Mouse (Mus musculus): ENCODE results near the gene Plcg2.

Plcg2 gene

DNA sequence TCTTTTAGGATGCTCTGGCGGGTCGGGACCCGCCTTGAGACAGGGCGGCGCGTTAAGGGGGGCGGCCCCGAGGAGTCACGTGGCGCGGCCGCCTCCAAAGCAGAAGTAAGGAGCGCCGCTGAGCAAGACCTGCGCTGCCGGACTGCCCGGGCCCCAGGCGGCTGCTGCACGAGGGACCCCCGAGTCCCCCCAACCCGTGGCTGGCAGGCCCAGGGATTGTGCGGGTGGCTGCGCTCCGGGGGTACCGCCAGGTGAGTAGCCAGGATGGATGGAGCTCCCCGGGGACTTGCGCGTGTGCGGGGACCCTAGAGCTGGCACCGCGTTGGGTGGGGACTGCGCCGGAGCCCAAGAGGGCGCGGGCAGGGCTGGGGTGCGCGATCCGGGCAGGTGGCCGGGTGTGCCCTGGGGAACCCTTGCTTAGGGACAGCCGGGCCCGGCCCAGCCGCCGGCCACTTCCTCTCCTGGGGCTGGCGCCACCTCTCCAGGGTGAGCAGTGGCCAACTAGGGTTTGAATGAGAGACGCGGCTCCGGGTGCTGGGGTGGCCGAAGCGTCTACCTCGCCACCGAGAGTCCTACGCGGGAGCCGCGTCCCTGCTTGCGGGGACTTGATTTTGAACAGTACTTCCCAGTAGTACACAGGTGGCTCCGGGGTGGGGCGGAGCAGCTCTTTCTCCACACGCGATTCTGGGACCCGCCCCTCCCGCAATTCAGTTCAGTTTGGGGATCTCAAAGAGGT lies at the start of gene Plcg2:
Gene Plcg2, plus strand, starts transcription at position 113 of the 736 bp plus-strand sequence.
- DNase-seq (ENCODE audit: low spot score) = no peak

DNA sequence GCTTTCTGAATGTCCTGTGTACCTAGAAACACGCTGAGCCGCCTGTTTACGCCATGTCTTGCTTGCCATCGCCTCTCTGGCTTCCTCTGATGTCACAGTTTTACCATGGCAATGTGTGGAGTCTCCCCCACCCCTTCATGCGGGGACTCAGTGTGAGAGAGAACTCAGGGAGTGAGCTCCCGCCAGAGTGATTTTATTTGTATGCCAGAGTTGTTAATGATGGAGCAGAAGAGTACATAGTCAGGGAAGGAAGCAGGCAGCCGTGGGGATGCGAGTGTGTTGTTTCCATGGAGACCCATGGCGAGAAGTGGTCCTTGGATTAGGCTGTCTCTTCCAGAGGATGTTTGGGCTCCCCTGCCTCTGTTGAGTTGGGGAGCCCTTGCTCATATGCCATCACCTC lies 47.0 kb upstream of the Plcg2 start:
- DNase-seq (ENCODE audit: low spot score) = no peak

DNA sequence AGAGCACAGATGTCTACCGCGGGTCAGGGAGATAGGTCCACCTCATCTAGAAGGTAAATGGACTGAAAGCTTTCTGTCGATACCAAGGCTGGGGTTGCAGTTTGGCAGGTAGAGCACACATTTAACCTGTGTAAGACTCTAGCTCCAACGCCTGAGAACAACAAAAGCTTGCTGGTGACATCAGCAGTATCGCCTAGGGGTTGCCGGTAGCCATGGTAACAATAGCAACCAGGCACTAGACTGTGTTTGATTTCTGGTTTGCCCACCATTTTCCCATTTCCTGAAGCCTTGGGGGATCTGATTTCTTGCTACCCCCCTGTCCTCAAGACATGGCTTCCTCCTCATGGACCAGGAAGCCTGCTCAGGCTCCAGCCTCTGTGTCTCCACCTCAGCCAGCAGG lies 44.1 kb upstream of the Plcg2 start:
- no peak for DNase-seq (ENCODE audit: low spot score)

DNA sequence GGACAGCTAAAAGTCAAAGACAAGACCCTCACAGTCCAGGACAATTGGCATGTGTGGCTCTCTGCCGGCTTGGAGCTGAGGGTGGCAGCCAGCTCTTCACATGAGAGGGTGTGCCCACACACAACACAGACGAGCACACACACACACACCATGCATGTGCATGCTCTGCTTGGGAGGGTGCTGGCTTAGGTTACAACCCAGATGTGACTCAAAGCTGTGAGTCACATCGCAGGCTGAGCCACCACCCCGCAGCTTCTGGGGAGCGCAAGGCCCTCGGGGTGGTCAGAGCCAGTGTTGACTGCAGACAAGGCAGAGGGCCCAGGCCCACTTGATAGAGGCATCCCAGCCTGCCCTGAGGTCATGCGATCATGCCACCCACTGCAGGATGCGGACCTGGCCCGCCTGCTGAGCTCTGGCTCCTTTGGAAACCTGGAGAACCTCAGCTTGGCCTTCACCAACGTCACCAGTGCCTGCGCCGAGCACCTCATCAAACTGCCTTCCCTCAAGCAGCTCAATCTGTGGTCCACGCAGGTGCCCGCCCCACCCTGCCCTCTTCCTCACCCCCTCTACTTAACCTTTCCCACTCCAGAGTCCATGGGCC lies 43.5 kb upstream of the Plcg2 start:
- DNase-seq (ENCODE audit: low spot score) = no peak

DNA sequence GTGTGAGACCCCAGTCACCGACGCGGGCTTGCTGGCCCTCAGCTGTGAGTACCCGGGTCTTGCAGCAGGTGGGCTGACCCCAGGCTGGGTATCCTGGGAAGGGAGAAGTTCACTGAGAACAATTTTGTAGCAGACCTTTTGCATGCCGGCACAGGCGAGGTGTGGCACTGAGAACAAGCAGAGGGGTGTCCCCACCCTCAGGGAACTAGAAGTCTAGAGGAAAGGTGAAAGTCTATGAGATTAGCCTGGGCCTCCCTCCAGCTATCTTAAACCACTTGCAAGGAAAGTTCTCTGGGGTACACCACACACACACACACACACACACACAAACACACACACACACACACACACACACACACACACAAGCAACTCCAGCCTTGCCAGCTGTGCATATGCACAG lies 42.4 kb upstream of the Plcg2 start:
- DNase-seq (ENCODE audit: low spot score) = no peak

DNA sequence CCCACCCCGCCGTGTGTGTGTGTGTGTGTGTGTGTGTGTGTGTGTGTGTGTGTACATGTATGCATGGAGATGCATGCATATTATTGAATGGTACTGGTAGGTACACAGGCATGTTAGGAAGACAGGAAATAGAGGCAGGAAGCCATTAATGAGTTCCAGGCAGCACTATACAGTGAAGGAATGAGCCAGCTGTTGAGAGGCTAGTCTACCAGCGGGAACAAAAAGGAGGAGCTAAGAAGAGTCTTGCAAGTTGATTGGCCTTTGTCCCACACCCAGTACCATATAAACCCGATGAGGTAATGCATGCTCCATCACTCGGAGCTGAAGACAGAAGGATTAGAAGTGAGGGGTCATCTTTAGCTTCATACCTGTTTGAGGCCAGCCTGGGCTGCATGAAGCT lies 39.7 kb upstream of the Plcg2 start:
- DNase-seq (ENCODE audit: low spot score) = peak; percentile 34

DNA sequence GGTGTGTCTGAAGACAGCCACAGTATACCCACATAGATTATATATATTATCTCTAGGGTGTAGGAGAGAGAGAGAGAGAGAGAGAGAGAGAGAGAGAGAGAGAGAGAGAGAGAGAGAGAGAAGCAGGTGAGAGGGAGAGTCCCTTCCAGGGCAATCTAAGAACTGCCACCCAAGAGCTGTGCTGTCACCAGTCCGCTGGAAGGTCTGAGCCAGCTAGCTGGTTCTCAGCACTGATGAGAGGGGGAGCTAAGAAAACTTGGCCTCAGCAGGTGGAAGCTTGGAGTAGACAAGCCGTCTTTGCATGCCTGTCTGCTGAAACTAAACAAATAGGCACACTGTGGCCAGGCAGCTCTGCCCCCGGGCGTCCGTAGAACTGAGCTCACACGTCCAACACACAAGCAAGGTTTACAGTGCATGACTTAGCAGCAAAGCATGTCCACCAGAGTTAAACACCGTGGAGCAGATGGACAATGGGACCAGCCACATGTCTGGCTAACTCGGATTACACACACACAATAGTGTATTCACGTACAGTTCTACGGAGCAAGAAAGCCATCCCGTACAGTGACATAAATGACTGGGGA lies 35.3 kb upstream of the Plcg2 start:
- DNase-seq (ENCODE audit: low spot score) = no peak

DNA sequence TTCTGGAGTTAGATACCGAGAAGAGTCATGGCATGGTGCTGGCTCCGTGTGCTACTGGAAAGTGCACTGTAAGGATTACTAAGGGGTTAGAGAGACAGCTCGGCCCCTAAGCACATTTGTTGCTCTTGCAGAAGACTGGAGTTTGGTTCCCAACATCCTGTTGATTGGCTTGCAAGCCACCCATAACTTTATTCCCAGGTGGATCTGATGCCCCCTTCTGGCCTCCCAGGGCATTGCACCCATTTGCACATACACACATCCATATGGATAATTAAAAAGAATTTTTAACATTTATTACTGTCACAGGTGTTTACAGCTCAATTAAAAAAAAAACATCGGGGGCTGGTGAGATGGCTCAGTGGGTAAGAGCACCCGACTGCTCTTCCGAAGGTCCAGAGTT lies 33.6 kb upstream of the Plcg2 start:
- no peak for DNase-seq (ENCODE audit: low spot score)

DNA sequence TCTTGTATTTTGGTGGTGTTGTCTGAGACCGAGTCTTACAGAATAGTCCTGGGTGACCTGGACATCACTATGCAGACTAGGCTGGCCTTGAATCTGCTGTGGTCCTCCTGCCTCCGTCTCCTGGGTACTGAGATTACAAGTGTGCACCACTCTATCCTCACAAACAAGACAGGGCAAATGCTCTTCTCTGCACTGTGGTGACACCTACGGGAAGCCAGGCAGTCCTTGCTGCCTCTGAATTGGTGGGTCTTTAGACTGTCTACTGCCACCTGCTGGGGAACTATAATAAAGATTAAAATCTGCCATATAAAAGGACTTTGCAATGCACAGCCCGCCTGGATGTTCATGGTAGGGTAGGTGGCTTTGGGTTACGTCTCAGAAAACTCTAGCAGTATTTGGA lies 32.8 kb upstream of the Plcg2 start:
- DNase-seq (ENCODE audit: low spot score) = peak; percentile 91

DNA sequence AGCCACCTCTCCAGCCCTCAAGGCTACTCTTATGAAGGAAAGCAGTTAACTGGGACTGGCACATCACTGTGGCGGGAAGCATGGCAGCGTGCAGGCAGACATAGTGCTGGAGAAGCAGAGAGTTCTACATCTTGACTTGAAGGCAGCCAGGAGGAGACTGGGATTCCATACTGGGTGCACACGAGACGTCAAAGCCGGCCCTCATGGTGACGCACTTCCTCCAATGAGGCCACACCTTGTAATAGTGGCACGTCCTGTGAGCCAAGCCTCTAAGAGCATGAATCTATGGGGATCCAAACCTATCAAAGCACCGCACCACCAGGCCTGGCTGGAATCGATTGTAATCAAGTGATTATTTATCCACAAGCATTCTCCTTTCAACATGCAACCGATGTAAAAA lies 30.6 kb upstream of the Plcg2 start:
- DNase-seq (ENCODE audit: low spot score) = no peak

DNA sequence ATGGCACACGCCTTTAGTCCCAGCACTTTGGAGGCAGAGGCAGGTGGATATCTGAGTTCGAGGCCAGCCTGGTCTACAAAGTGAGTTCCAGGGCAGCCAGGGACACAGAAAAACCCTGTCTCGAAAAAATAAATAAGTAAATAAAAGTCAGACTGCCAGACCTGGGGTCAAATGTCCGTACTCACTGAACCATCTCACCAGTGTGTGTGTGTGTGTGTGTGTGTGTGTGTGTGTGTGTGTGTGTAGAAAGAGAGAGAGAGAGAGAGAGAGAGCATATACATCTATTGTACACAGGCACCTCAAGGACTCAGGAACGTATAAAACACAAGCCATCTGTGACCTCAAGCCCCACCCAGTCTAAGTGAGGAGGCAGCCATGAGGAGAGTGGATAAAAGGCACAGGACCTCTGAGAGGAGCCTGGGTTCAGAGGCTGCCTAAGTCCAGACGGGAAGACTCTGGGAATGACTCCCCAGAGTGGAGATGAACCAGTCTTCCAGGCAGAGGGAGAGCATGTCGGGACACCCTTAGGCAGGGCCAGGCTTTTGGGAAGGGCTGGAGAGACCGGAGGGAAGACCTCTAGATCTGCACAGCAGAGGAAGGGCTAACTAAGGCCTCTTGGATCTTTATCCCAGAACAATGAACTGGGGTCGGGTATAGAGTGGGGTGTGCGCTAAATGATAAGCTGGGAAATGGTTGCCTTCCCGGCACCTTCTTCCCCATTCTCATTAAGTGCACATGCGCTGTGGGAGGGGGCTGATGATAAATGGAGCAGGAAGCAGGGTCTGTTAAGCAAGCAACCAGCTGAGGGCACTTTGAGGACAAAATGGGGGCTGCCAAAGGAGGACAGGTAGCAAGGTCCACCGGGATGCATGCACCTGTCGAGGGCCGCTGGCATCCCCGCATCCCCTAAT lies 28.4 kb upstream of the Plcg2 start:
- no peak for DNase-seq (ENCODE audit: low spot score)

DNA sequence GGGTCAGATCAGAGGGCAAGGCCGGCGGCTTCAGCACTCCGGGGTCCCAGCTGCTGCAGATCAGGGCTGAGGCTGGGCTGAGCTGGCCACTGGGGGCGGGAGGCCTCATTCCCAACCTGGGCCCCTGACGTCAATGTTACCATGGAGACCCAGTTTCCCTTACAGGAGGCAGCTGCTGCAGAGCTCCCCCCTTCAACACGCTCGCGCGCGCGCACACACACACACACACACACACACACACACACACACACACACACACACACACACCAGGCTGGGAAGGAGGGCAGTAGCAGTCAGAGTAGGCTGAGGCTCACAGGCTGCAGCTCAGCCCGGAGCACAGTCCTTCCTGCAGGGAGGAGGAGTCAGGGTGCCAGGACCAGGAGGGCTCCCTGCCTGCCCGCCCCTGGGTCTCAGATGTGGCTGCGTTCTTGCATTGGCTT lies 27.7 kb upstream of the Plcg2 start:
- no peak for DNase-seq (ENCODE audit: low spot score)

DNA sequence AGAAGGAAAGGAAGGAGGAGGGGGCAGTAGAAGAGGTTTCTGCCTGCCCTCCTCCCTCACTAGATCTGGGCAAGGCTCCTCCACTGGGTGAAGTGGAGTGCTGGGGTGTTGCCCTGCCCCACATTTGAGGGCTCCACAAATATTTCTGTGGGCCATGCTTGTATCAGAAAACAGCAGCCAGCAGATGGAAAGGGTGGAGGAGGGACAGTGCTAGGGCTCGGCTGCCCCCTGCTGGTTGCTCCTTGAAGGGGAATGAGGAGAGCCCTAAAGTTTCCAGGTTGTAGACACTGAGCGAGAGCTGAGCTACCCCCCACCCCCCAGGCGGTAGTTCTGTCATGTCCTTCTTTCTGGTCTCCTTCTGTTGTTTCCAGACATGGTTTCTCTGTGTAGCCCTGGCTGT lies 26.9 kb upstream of the Plcg2 start:
- DNase-seq (ENCODE audit: low spot score) = peak; percentile 77

DNA sequence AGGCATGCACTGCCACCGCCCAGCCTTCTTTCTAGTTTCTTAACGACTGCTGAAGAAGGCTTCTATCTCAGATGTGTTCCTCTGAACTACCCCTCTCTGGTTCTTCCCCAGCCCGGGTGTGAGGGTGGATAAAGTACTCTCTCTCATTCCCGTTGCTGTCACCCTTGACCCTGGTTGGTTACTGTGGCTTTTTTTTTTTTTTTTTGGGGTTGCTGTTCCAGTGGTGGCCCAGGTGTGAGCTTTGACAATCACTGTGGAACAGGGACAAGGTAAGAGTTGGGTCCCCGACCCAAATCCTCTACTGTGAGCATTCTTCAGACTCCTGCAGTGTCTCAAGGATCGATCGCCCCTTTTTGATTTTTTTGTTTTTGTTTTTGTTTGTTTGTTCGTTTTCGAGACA lies 26.4 kb upstream of the Plcg2 start:
- DNase-seq (ENCODE audit: low spot score) = no peak

DNA sequence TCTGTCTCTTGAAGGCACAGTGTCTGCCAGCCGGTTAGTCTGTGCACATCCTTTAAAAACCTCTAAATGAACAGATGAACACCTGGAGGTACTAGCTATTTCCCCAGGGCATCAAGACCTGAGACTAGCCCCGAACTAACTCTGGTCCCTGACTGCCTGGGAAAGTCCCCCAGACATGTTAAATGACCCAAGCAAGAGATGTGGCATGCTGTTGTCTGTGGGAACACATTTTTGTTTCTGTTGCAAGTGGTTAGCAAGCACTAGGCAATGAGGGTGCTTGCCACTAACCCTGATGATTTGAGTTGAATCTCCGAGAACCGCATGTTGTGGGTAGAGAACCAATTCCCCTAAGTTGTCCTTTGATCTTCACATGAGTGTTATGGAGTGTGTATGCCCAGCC lies 25.8 kb upstream of the Plcg2 start:
- no peak for DNase-seq (ENCODE audit: low spot score)

DNA sequence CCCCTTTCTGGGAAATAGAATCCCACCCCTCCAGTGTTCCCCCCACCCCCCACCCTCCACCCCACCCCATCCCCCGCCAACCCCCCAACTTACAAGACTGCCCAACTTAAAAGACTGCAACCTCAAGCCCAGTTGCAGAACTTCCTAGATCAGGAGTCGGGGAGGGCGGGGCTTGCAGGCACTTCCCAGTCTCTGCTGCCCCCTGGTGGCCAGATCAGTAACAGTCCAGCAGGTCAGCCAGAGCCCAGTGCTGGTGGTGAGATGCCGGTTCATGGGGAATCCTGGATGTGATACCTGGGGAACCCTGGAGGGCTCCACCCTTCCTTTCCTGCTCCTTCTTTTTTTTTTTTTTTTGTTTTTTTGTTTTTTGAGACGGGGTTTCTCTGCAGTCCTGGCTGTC lies 23.1 kb upstream of the Plcg2 start:
- peak; percentile 93 for DNase-seq (ENCODE audit: low spot score)

DNA sequence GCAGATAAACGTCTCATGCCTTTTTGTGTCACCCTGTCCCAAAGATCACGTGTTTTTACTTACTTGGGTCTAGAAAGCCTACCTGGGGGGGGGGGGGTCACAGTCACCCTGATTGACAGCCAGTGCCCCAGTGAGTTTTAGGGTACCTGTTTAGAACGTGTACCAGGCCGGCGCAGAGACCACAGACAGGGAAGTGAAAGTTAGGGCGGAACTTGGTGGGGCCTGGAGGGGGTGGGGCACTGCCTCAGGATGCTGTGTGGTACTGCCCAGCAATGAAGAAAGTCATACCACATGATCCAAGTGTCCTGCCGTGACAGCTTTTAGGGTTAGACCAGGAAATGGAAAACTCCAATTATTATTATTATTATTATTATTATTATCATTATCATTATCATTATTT lies 22.3 kb upstream of the Plcg2 start:
- no peak for DNase-seq (ENCODE audit: low spot score)

DNA sequence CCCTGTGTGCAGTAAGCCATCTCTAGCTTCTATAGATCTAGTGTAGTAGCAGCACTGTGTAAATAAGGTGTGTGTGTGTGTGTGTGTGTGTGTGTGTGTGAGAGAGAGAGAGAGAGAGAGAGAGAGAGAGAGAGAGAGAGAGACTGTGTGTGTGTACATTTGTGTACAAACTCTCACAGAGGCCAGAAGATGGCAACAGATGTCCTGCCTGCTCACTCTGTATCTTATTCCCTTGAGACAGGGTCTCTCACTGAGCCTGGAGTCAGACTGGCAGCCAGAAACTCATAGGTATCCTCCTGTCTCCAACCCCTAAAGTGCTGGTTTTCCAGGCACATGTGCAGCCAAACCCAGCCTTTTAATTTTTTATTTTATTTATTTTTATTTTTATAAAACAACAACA lies 20.0 kb upstream of the Plcg2 start:
- no peak for DNase-seq (ENCODE audit: low spot score)

DNA sequence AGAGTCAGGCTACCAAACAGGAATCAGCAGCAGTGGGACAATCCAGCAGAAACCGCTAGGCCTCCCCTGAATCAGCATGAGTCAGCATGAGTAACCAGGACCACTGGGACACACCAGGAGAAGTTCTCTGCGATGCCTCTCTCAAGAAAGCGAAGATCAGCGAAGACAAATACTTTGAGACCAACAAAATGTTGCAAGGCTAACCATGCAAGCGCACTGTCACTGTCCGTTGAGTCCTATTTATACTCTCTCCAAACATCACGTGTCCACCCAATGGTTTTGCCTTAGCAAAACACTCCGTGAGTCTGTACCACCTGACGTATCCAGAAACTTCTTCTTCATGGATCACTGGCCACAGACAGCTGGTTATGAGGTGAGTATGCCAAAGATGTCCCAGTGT lies 18.1 kb upstream of the Plcg2 start:
- DNase-seq (ENCODE audit: low spot score) = no peak

DNA sequence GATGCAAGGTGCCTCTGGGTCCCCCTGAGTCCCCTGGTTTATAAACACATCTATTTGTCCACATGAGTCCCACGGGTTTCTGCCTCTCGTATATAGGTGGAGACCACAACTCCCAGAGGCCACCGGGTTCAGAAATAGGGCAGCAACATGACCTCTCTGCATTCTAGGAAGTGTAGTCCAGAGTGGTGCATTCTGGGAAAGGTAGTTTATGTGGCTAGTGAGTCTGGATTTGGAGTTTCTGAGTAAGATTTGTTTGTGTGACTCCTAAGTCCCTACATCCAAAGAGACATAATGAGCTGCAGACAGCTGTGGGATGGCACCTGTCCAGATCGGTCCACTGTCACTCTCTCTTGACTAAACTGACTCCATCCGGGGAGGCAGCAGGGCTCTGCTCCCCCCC lies 17.6 kb upstream of the Plcg2 start:
- no peak for DNase-seq (ENCODE audit: low spot score)

DNA sequence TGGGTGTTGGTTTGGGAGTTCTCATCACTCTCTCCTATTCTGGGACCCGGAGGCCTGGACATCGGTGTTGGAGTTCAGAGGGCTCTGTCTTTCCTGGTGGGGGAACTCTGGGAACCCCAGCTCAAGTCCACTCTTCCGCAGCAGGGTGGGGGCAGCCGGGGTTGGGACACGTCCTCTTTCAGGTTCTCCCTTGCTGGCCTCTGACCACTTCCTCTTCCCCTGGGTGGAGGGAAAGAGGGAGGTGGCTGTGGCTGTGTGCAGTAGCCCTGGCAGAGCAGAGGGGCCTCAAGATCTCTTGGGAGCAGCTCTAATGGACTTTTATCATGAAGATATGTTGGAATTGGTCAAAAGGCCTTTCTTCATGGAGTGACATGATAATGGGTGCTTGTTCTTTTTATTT lies 16.3 kb upstream of the Plcg2 start:
- no peak for DNase-seq (ENCODE audit: low spot score)

DNA sequence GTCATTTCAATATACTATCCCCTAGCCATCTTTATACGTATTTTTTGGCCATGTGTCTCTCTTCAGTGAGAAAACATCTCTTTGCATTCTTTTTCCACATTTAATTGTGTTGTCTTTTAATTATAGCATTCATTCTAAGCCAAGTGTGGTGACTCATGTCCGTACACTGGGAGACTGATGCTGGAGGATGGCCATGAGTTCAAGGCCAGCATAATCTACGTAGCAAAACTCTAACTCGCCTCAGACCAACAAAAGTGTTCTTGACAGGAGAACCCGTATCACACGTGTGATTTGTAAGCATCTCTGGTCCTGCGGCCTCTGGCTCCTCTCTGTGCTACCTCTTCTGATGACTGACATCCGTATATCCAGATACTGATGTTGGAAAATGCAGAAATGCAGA lies 13.4 kb upstream of the Plcg2 start:
- no peak for DNase-seq (ENCODE audit: low spot score)

DNA sequence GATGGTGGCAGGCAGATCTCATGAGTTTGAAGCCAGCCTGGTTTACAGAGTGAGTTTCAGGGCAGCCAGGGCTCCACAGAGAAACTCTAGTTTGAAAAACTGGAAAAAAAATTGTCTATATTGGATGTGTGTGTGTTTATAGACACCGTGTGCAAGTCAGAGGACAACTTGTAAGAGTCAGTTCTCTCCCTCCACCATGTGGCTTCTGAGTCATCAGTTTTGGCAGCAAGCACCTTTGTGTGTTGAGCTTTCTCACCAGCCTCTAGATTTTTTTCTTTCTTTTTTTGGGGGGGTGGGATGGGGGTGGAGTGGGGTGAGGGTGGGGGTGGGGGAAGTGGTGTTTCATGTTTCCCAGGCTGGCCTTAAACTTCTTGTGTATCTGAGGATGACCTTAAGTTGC lies 12.8 kb upstream of the Plcg2 start:
- DNase-seq (ENCODE audit: low spot score) = peak; percentile 19
